Comparison of ENCODE assay signal across 10 mouse cellular contexts in genomic region chr19:46275307-46275706, GRCm38 (mm10). TPM values are rescaled to one million over a fixed set of nuclear protein-coding genes. Genes with fewer than 3 reads are reported as not detected.
DNase-seq lines count a peak whose midpoint lies in the region; ATAC-seq and TF ChIP-seq lines count a peak whose summit lies in the region.
"Had no signal": no experiment of that assay in that cellular context is flagged by ENCODE, and none has a peak within 500 bp of the region (broad histone marks: within the 10 kb centered on the region; RNA-seq: fewer than 3 reads in every experiment).

No protein-coding gene starts in this region.

- no peak overlapping the region for H3K4me2 ChIP-seq in kidney, postnatal 0 days (ENCODE audit: low read length)
- no peak overlapping the region for H3K4me2 ChIP-seq in kidney, embryonic 16.5 days (replicated peaks; ENCODE audit: low read depth, low read length)
- H3K4me2 ChIP-seq in forebrain, embryonic 11.5 days (ENCODE audit: low read depth, low read length, severe bottlenecking): no peak overlapping the region
- H3K4me2 ChIP-seq in kidney, embryonic 14.5 days (replicated peaks; ENCODE audit: low read depth, low read length): no peak overlapping the region

- DNase-seq in kidney, postnatal 0 days (ENCODE audit: low spot score): no peak
- peak; percentile 51 for DNase-seq in ES-CJ7 (ENCODE audit: low read depth, low spot score)
- no peak for DNase-seq in forebrain, embryonic 11.5 days (ENCODE audit: low spot score)
- no peak for DNase-seq in gastrocnemius, adult 8-10 months (ENCODE audit: low spot score in 2 of 2)
- DNase-seq: cerebellum, postnatal 36 days; layer of hippocampus, postnatal 36 days had no signal

- no peak overlapping the region for H3K9ac ChIP-seq in kidney, postnatal 0 days (ENCODE audit: low read depth, low read length)
- no peak overlapping the region for H3K9ac ChIP-seq in kidney, embryonic 16.5 days (replicated peaks; ENCODE audit: low read length)
- no peak overlapping the region for H3K9ac ChIP-seq in forebrain, embryonic 11.5 days (ENCODE audit: low read length)
- no peak overlapping the region for H3K9ac ChIP-seq in kidney, embryonic 14.5 days (ENCODE audit: low read depth, low read length)

- no peaks in the 10 kb centered on the region for H3K27me3 ChIP-seq in kidney, postnatal 0 days (ENCODE audit: insufficient read depth, low read length)
- H3K27me3 ChIP-seq in kidney, embryonic 16.5 days (ENCODE audit: insufficient read depth, low read length): no peaks in the 10 kb centered on the region
- H3K27me3 ChIP-seq in forebrain, embryonic 11.5 days (ENCODE audit: control insufficient read depth, insufficient read depth, low read length): no peaks in the 10 kb centered on the region
- no peaks in the 10 kb centered on the region for H3K27me3 ChIP-seq in kidney, embryonic 14.5 days (ENCODE audit: control insufficient read depth, insufficient read depth, low read length)

- TF ChIP-seq POLR2A in bone marrow, adult 2 months (IDR thresholded peaks at IDR 0.05; ENCODE audit: borderline replicate concordance, control insufficient read depth, low read depth, low read length): no peak

- H3K36me3 ChIP-seq in kidney, postnatal 0 days (ENCODE audit: insufficient read depth, low read length): peaks cover 44% of the 10 kb centered on the region
- peaks cover 61% of the 10 kb centered on the region for H3K36me3 ChIP-seq in kidney, embryonic 16.5 days (ENCODE audit: insufficient read depth, low read length)
- H3K36me3 ChIP-seq in forebrain, embryonic 11.5 days (ENCODE audit: control insufficient read depth, insufficient read depth, low read length): peaks cover 9% of the 10 kb centered on the region; the same call in 1 of the 2 replicates
- H3K36me3 ChIP-seq in kidney, embryonic 14.5 days (ENCODE audit: control insufficient read depth, insufficient read depth, low read length): peaks cover 63% of the 10 kb centered on the region

- no peaks in the 10 kb centered on the region for H3K9me3 ChIP-seq in kidney, postnatal 0 days (replicated peaks; ENCODE audit: low read length)
- no peaks in the 10 kb centered on the region for H3K9me3 ChIP-seq in kidney, embryonic 16.5 days (ENCODE audit: low read length)
- no peaks in the 10 kb centered on the region; the same call in 1 of the 2 replicates for H3K9me3 ChIP-seq in forebrain, embryonic 11.5 days (ENCODE audit: control insufficient read depth, low read length)
- H3K9me3 ChIP-seq in kidney, embryonic 14.5 days (ENCODE audit: control insufficient read depth, low read length): no peaks in the 10 kb centered on the region

- H3K4me1 ChIP-seq in kidney, postnatal 0 days (replicated peaks; ENCODE audit: insufficient read depth, low read length): no peaks in the 10 kb centered on the region
- no peaks in the 10 kb centered on the region for H3K4me1 ChIP-seq in kidney, embryonic 16.5 days (ENCODE audit: insufficient read depth, low read length)
- H3K4me1 ChIP-seq in bone marrow, adult 2 months (ENCODE audit: control insufficient read depth, insufficient read depth, low read length): no peaks in the 10 kb centered on the region
- H3K4me1 ChIP-seq in forebrain, embryonic 11.5 days (replicated peaks; ENCODE audit: control insufficient read depth, insufficient read depth, low read length): no peaks in the 10 kb centered on the region
- no peaks in the 10 kb centered on the region for H3K4me1 ChIP-seq in kidney, embryonic 14.5 days (ENCODE audit: control insufficient read depth, insufficient read depth, low read length)

- no peak overlapping the region for H3K4me3 ChIP-seq in kidney, postnatal 0 days (replicated peaks; ENCODE audit: low read depth, low read length)
- H3K4me3 ChIP-seq in kidney, embryonic 16.5 days (ENCODE audit: low read length): no peak overlapping the region
- no peak overlapping the region for H3K4me3 ChIP-seq in bone marrow, adult 2 months (replicated peaks; ENCODE audit: control insufficient read depth, low read depth, low read length)
- H3K4me3 ChIP-seq in forebrain, embryonic 11.5 days (ENCODE audit: low read depth, low read length): no peak overlapping the region
- no peak overlapping the region for H3K4me3 ChIP-seq in kidney, embryonic 14.5 days (ENCODE audit: low read length)

- ATAC-seq in kidney, postnatal 0 days (replicated peaks; ENCODE audit: low FRiP score, low read depth): no peak
- no peak for ATAC-seq in kidney, embryonic 16.5 days (ENCODE audit: low FRiP score, low TSS enrichment)
- ATAC-seq in megakaryocyte progenitor cell, adult 5-6 weeks (replicated peaks; ENCODE audit: poor library complexity): peak; percentile 69; the same call in 1 of the 2 replicates
- no peak for ATAC-seq in forebrain, embryonic 11.5 days (replicated peaks; ENCODE audit: low FRiP score)
- no peak for ATAC-seq in kidney, embryonic 14.5 days (ENCODE audit: low FRiP score, low TSS enrichment)

- TF ChIP-seq CTCF in kidney, postnatal 0 days (IDR thresholded peaks at IDR 0.05; ENCODE audit: low read depth): peak; percentile 53
- peak; percentile 51; the same call in 1 of the 2 replicates for TF ChIP-seq CTCF in bone marrow, adult 2 months (IDR thresholded peaks at IDR 0.05; ENCODE audit: control insufficient read depth, insufficient read depth, low read length)

- H3K27ac ChIP-seq in kidney, postnatal 0 days: no peak overlapping the region
- H3K27ac ChIP-seq in kidney, embryonic 16.5 days (ENCODE audit: low read length): no peak overlapping the region
- H3K27ac ChIP-seq in bone marrow, adult 2 months (ENCODE audit: control insufficient read depth, insufficient read depth, low read depth, low read length, poor library complexity): no peak overlapping the region
- no peak overlapping the region for H3K27ac ChIP-seq in forebrain, embryonic 11.5 days (ENCODE audit: low read depth, low read length)
- H3K27ac ChIP-seq in kidney, embryonic 14.5 days (ENCODE audit: low read depth, low read length): no peak overlapping the region

RNA-seq across cellular contexts. Expression of gene Nfkb2, which starts 28.8 kb away (rescaled TPM):
- 8.7 and 8.8 TPM in 2 replicates for polyA plus RNA-seq in kidney, postnatal 0 days (2015; fragmentation: Nextera tagmentation; extraction: Ambion mirVana)
- 9.7 and 11.5 TPM in 2 replicates for polyA plus RNA-seq in kidney, embryonic 16.5 days (2015; fragmentation: Nextera tagmentation; extraction: Ambion mirVana)
- polyA plus RNA-seq in bone marrow, adult 2 months (2011; ENCODE audit: insufficient read depth, insufficient read length, low replicate concordance, missing spikeins): 10.3 and 24.3 TPM in 2 replicates
- 4.7 and 5.5 TPM in 2 replicates for total RNA-seq in megakaryocyte progenitor cell, adult 5-6 weeks (2015)
- total RNA-seq in megakaryocyte progenitor cell, adult 5-6 weeks (2017): 4.0 and 5.0 TPM in 2 replicates
- 4.1 and 4.2 TPM in 2 replicates for polyA plus RNA-seq in forebrain, embryonic 11.5 days (2014; fragmentation: Nextera tagmentation; extraction: Ambion mirVana)
- 10 to 100 TPM in 1 of 4 experiments, 1 to 10 TPM in 3; 8.7 to 10.5 (median 9.3) TPM for total RNA-seq in gastrocnemius, adult 8-10 months (2022)
- polyA plus RNA-seq in kidney, embryonic 14.5 days (2014; fragmentation: Nextera tagmentation; extraction: Ambion mirVana): 6.3 and 8.9 TPM in 2 replicates

RNA-seq across cellular contexts. Expression of gene Psd, which starts 51.6 kb away (rescaled TPM):
- polyA plus RNA-seq in kidney, postnatal 0 days (2015; fragmentation: Nextera tagmentation; extraction: Ambion mirVana): 2.7 and 2.9 TPM in 2 replicates
- 4.5 and 5.4 TPM in 2 replicates for polyA plus RNA-seq in kidney, embryonic 16.5 days (2015; fragmentation: Nextera tagmentation; extraction: Ambion mirVana)
- 1.1 and 4.8 TPM in 2 replicates for polyA plus RNA-seq in bone marrow, adult 2 months (2011; ENCODE audit: insufficient read depth, insufficient read length, low replicate concordance, missing spikeins)
- total RNA-seq in megakaryocyte progenitor cell, adult 5-6 weeks (2015): 0.30 TPM in 1 of 2 replicates, not detected in the other
- 0.12 and 0.84 TPM in 2 replicates for total RNA-seq in megakaryocyte progenitor cell, adult 5-6 weeks (2017)
- 10.7 and 11.3 TPM in 2 replicates for polyA plus RNA-seq in forebrain, embryonic 11.5 days (2014; fragmentation: Nextera tagmentation; extraction: Ambion mirVana)
- total RNA-seq in gastrocnemius, adult 8-10 months (2022): under 1 TPM in 2 of 4 experiments, not detected in 2; 0.15 to 0.19 TPM
- polyA plus RNA-seq in kidney, embryonic 14.5 days (2014; fragmentation: Nextera tagmentation; extraction: Ambion mirVana): 1.7 and 1.8 TPM in 2 replicates

RNA-seq across cellular contexts. Expression of gene Fbxl15, which starts 52.7 kb away (rescaled TPM):
- 29.9 and 33.8 TPM in 2 replicates for polyA plus RNA-seq in kidney, postnatal 0 days (2015; fragmentation: Nextera tagmentation; extraction: Ambion mirVana)
- 22.4 and 26.0 TPM in 2 replicates for polyA plus RNA-seq in kidney, embryonic 16.5 days (2015; fragmentation: Nextera tagmentation; extraction: Ambion mirVana)
- polyA plus RNA-seq in bone marrow, adult 2 months (2011; ENCODE audit: insufficient read depth, insufficient read length, low replicate concordance, missing spikeins): 1.2 and 3.0 TPM in 2 replicates
- 0.72 and 1.4 TPM in 2 replicates for total RNA-seq in megakaryocyte progenitor cell, adult 5-6 weeks (2015)
- 0.71 and 2.7 TPM in 2 replicates for total RNA-seq in megakaryocyte progenitor cell, adult 5-6 weeks (2017)
- polyA plus RNA-seq in forebrain, embryonic 11.5 days (2014; fragmentation: Nextera tagmentation; extraction: Ambion mirVana): 22.5 and 25.8 TPM in 2 replicates
- 1 to 10 TPM; 2.0 to 3.9 (median 3.0) TPM for total RNA-seq in gastrocnemius, adult 8-10 months (2022)
- 14.2 and 18.2 TPM in 2 replicates for polyA plus RNA-seq in kidney, embryonic 14.5 days (2014; fragmentation: Nextera tagmentation; extraction: Ambion mirVana)
